8 mouse cellular contexts compared by ENCODE assay signal in genomic region chr11:84828516-84829399, GRCm38 (mm10). TPM values are rescaled to one million over a fixed set of nuclear protein-coding genes. Genes with fewer than 3 reads are reported as not detected.
A peak's percentile ranks its signal among the peaks of the same experiment; 100 is the strongest.
DNase-seq lines count a peak whose midpoint lies in the region; ATAC-seq and TF ChIP-seq lines count a peak whose summit lies in the region.

Gene Dhrs11 (minus strand): TSS chr11:84828994.

- no peak for TF ChIP-seq CTCF in brain, embryonic 14.5 days (IDR thresholded peaks at IDR 0.05; ENCODE audit: borderline replicate concordance, extremely low read depth, insufficient read depth, insufficient read length)
- no peak for TF ChIP-seq CTCF in liver, adult 2 months (IDR thresholded peaks at IDR 0.05; ENCODE audit: low read depth, low read length)

- WGBS in heart, embryonic 11.5 days (ENCODE audit: insufficient replicate concordance) = under 1% methylated on average over 62 of the region's 62 CpGs
- WGBS in kidney, embryonic 16.5 days = under 1% methylated on average over 58 of the region's 62 CpGs
- WGBS in liver, adult 2 months = 1% methylated on average over 61 of the region's 62 CpGs

- ATAC-seq in heart, embryonic 11.5 days (replicated peaks; ENCODE audit: insufficient number of reproducible peaks, low FRiP score, low TSS enrichment) = peak; percentile 92
- ATAC-seq in kidney, embryonic 16.5 days (ENCODE audit: low FRiP score, low TSS enrichment) = peak; percentile 97
- ATAC-seq in monocyte, adult 5-6 weeks (replicated peaks; ENCODE audit: insufficient number of reproducible peaks, low FRiP score, low TSS enrichment, poor library complexity, severe bottlenecking) = peak; percentile 83

- peaks cover 58% of the 10 kb centered on the region for H3K4me1 ChIP-seq in erythroblast, embryonic 14.5 days (ENCODE audit: control insufficient read depth)
- H3K4me1 ChIP-seq in heart, embryonic 11.5 days (ENCODE audit: control insufficient read depth, insufficient read depth, low read length) = peaks cover 32% of the 10 kb centered on the region
- H3K4me1 ChIP-seq in kidney, embryonic 16.5 days (ENCODE audit: insufficient read depth, low read length) = peaks cover 15% of the 10 kb centered on the region
- H3K4me1 ChIP-seq in liver, adult 2 months (ENCODE audit: control insufficient read depth, insufficient read depth, low read length) = peaks cover 18% of the 10 kb centered on the region

- H3K4me3 ChIP-seq in erythroblast, embryonic 14.5 days (replicated peaks) = peak within 1 kb of the TSS; percentile 86
- H3K4me3 ChIP-seq in heart, embryonic 11.5 days (ENCODE audit: low read depth, low read length) = peak within 1 kb of the TSS; percentile 84
- H3K4me3 ChIP-seq in kidney, embryonic 16.5 days (ENCODE audit: low read length) = peak within 1 kb of the TSS; percentile 84
- H3K4me3 ChIP-seq in liver, adult 2 months (ENCODE audit: insufficient read depth, low read depth, low read length) = peak within 1 kb of the TSS; percentile 88

- no peak for TF ChIP-seq POLR2A in brain, embryonic 14.5 days (IDR thresholded peaks at IDR 0.05; ENCODE audit: borderline replicate concordance, extremely low read depth, insufficient read depth, insufficient read length, poor library complexity, severe bottlenecking)
- TF ChIP-seq POLR2A in liver, adult 2 months (IDR thresholded peaks at IDR 0.05; ENCODE audit: extremely low read depth, insufficient read depth, low read length) = peak; percentile 41; the same call in 1 of the 2 replicates

- H3K9ac ChIP-seq in heart, embryonic 11.5 days (ENCODE audit: low read depth, low read length) = peak within 1 kb of the TSS; percentile 89
- peak within 1 kb of the TSS; percentile 85 for H3K9ac ChIP-seq in kidney, embryonic 16.5 days (replicated peaks; ENCODE audit: low read length)
- peak within 1 kb of the TSS; percentile 92 for H3K9ac ChIP-seq in liver, adult 2 months (ENCODE audit: low read depth, low read length)

- no peaks in the 10 kb centered on the region for H3K27me3 ChIP-seq in erythroblast, embryonic 14.5 days (ENCODE audit: control insufficient read depth)
- H3K27me3 ChIP-seq in heart, embryonic 11.5 days (ENCODE audit: control insufficient read depth, insufficient read depth, low read length) = no peaks in the 10 kb centered on the region; the same call in 1 of the 2 replicates
- no peaks in the 10 kb centered on the region for H3K27me3 ChIP-seq in kidney, embryonic 16.5 days (ENCODE audit: insufficient read depth, low read length)
- H3K27me3 ChIP-seq in liver, adult 2 months (ENCODE audit: control insufficient read depth, insufficient read depth, low read length) = no peaks in the 10 kb centered on the region

- peaks cover 3% of the 10 kb centered on the region; the same call in 1 of the 2 replicates for H3K79me2 ChIP-seq in liver, adult 2 months (ENCODE audit: control insufficient read depth, insufficient read depth, low read length)

- no peaks in the 10 kb centered on the region for H3K9me3 ChIP-seq in erythroblast, embryonic 14.5 days (ENCODE audit: control insufficient read depth, low read length)
- H3K9me3 ChIP-seq in heart, embryonic 11.5 days (replicated peaks; ENCODE audit: control insufficient read depth, low read length) = no peaks in the 10 kb centered on the region
- H3K9me3 ChIP-seq in kidney, embryonic 16.5 days (ENCODE audit: low read length) = no peaks in the 10 kb centered on the region

- peaks cover 100% of the 10 kb centered on the region for H3K36me3 ChIP-seq in erythroblast, embryonic 14.5 days (ENCODE audit: control insufficient read depth)
- peaks cover 10% of the 10 kb centered on the region for H3K36me3 ChIP-seq in heart, embryonic 11.5 days (ENCODE audit: control insufficient read depth, insufficient read depth, low read length)
- H3K36me3 ChIP-seq in kidney, embryonic 16.5 days (ENCODE audit: insufficient read depth, low read length) = peaks cover 23% of the 10 kb centered on the region
- peaks cover 25% of the 10 kb centered on the region for H3K36me3 ChIP-seq in liver, adult 2 months (ENCODE audit: control insufficient read depth, insufficient read depth, low read length)

- DNase-seq in CD4-positive helper T cell, adult 2 months (ENCODE audit: low read depth, low spot score) = peak; percentile 89
- DNase-seq in brain, embryonic 14.5 days (ENCODE audit: low read depth) = peak; percentile 84
- DNase-seq in liver, adult 2 months (ENCODE audit: extremely low read depth, low read depth, low spot score) = peak; percentile 81
- DNase-seq in spleen, postnatal 36 days (ENCODE audit: low spot score in 2 of 2) = peak; percentile 95 to 96

- peak within 1 kb of the TSS; percentile 77 for H3K27ac ChIP-seq in heart, embryonic 11.5 days (ENCODE audit: low read depth, low read length)
- peak within 1 kb of the TSS; percentile 73 for H3K27ac ChIP-seq in kidney, embryonic 16.5 days (ENCODE audit: low read length)
- peak within 1 kb of the TSS; percentile 91 for H3K27ac ChIP-seq in liver, adult 2 months (replicated peaks; ENCODE audit: insufficient read depth, low read depth, low read length)

- peak within 1 kb of the TSS; percentile 80 for H3K4me2 ChIP-seq in heart, embryonic 11.5 days
- peak within 1 kb of the TSS; percentile 90 for H3K4me2 ChIP-seq in kidney, embryonic 16.5 days (replicated peaks; ENCODE audit: low read depth, low read length)

RNA-seq across cellular contexts. Expression of gene Dhrs11, which starts in this region (rescaled TPM):
- polyA plus RNA-seq in brain, embryonic 14.5 days (2012; rRNA removed) = 8.8 and 9.5 TPM in 2 replicates
- 45.7 and 48.5 TPM in 2 replicates for polyA plus RNA-seq in erythroblast, embryonic 14.5 days (2012)
- polyA plus RNA-seq in heart, embryonic 11.5 days (2014; fragmentation: Nextera tagmentation; extraction: Ambion mirVana) = 34.3 and 43.5 TPM in 2 replicates
- polyA plus RNA-seq in kidney, embryonic 16.5 days (2015; fragmentation: Nextera tagmentation; extraction: Ambion mirVana) = 13.1 and 14.9 TPM in 2 replicates
- 14.8 and 23.2 TPM in 2 replicates for total RNA-seq in liver, adult 2 months (2014; rRNA removed)
- polyA plus RNA-seq in liver, adult 2 months (2012; rRNA removed) = 68.3 and 75.1 TPM in 2 replicates
- total RNA-seq in monocyte, adult 5-6 weeks (2017) = 10.3 to 11.0 TPM (median 10.3 TPM) in 3 replicates

Comparison
In these comparisons a context has a peak if more than half of its experiments do, and no peak if none do; other contexts are left out.
1. Peak in every context shown above with its lines: DNase-seq, ATAC-seq, H3K4me3 ChIP-seq and H3K27ac ChIP-seq.